Mouse (Mus musculus) fat pad, adult 2 months (tissue): ENCODE measurements around the gene Pogz.

Source experiments
- DNase-seq: peaks from one replicate; pipeline ENCODE4 v3.0.0-alpha.2; 2011; ENCODE audit warnings: low read depth, low spot score; ENCODE audit errors: extremely low read depth

Gene Pogz

GRCm38 (mm10) chr3:94837183-94837890 is at the start of gene Pogz:
TSS of gene Pogz (plus strand) at chr3:94837567.
- peak; percentile 80 for DNase-seq

DNA sequence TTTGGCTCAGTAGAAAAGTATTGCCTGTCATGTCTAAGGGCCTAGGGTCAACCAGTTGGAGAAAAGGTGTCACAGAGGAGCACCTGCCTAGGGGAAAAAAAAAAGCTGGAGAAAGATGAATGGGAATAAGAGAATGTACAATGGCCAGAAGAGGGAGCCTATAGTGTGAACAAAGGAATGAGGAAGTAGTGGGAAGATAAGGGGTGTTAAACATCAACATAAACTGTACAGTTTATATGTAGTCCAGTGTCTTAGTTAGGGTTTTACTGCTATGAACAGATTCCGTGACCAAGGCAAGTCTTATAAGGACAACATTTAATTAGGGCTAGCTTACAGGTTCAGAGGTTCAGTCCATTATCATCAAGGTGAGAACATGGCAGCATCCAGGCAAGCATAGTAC is 48.3 kb upstream of the Pogz start:
- DNase-seq, result no peak

- DNase-seq, result no peak
Measured at GRCm38 (mm10) chr3:94789516-94789915, 47.9 kb upstream of the Pogz start.

DNA sequence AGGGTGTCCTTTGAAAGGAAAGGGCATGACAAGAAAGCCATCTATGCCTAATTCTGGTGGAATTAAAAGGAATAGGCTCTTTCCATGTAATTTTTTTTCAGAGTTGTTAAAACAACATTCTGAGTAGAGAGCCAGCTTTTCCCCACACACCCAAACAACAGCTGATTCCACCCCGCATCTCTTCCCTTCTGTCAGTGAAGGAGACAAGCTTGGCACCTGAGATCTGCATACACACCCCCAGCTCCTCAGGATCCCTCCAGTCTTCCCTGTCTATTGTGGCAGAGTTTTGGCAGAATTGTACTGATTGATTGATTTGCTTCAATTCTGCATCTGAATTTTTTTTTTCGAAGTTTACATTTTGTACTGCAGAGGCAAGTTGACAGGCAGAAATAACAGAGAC is 45.1 kb upstream of the Pogz start:
- DNase-seq, result no peak

DNA sequence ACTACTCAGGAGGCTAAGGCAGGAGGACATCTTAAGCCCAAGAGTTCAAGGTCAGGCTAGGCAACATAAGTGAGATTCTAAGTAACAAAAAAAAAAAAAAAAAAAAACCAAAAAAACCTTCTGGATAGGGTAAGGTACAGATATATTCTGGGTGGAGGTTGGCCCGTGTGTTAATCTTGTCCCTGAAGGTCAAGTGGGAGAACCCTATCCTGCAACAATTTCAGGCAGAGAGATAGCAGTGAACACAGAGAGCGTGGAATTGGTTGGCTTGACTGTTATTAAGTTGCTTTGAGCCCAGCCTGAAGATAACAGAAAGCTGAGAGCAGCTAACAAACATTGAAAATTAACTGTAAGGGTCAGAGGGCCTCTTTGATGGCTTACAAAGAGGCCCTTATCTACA is 43.7 kb upstream of the Pogz start:
- no peak for DNase-seq

GRCm38 (mm10) chr3:94794359-94794758 is 43.0 kb upstream of the Pogz start:
- DNase-seq, result no peak

- DNase-seq, result no peak
Measured at GRCm38 (mm10) chr3:94795596-94796140, 41.7 kb upstream of the Pogz start.

- DNase-seq, result no peak
Measured at GRCm38 (mm10) chr3:94796181-94796580, 41.2 kb upstream of the Pogz start.

GRCm38 (mm10) chr3:94804146-94804545 is 33.2 kb upstream of the Pogz start:
- DNase-seq, result no peak

- no peak for DNase-seq
Measured at GRCm38 (mm10) chr3:94804976-94805375, 32.4 kb upstream of the Pogz start.

GRCm38 (mm10) chr3:94808296-94808695 is 29.1 kb upstream of the Pogz start:
- DNase-seq, result no peak

DNA sequence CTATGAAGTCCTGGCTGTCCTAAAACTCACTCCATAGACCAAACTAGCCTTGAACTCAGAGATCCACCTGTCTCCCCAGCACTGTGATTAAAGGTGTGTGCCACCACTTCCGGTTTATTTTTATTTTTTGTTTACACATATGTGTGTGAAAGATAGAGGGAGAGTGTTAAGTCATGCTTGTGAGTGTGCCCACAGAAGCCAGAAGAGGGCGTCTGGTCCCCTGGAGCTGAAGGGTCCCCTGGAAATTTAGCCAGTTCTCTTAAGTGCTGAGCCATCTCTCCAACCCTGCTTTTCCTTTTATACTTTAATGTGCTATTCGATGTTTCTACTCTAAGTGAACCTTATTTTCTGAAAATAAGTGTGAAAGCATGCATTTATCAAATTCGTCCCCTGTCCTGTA is 25.7 kb upstream of the Pogz start:
- DNase-seq, result no peak

DNA sequence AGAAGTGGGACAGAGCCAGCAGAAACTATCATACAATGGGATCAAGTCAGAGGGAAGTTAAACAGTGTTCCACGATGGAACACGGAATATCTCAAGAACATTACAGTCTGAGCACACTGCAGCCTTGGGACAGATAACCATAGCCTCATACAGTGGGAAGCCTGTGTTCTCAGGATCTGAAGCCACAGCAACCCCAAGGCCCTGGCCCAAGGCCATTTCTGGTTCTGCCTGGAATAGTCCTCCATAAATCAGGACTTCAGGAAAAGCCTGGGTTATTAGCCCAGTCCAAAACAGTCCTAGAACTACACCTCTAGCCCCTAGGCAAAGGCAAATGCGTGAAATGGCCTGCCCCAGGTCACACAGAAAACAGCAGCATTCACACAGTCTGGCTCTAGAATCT is 23.7 kb upstream of the Pogz start:
- DNase-seq, result no peak

DNA sequence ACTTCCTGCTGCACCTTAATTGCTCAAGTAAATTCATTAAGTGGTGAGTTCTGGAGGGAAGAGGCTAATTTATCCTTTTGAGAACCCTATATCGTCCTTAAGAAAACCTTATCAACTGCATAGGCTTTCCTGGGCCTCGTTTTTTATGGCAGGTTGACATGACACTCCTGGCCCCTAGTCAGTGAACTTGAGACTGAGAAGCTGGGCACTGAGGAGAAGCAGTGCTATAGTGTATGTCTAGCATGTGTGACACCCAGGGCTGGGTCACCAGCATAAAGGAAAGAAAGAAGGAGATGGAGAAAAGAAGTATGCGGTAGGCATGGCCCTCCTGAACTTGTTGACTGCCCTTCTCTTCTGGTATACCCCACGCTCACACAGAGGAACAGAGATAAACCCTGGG is 23.3 kb upstream of the Pogz start:
- no peak for DNase-seq

DNA sequence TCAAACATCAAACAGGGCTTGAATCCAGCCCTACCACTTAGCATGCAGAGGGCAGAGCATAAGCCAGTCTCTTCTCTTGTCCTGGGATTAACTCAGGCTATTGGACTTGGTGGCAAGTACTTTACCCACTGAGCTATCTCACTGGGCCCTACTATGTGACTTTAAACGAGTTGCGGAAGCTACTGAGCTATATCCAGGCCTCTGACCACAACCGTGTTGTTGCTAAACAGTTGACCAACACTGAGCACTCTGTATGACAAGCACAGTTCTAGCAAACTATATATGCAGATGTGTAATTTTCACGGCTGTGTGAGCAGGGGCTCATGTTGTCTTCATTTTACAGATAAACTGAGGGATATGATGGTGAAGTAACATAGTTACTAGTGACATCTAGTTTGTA is 22.7 kb upstream of the Pogz start:
- DNase-seq, result no peak

GRCm38 (mm10) chr3:94815603-94816002 is 21.8 kb upstream of the Pogz start:
- DNase-seq, result no peak

DNA sequence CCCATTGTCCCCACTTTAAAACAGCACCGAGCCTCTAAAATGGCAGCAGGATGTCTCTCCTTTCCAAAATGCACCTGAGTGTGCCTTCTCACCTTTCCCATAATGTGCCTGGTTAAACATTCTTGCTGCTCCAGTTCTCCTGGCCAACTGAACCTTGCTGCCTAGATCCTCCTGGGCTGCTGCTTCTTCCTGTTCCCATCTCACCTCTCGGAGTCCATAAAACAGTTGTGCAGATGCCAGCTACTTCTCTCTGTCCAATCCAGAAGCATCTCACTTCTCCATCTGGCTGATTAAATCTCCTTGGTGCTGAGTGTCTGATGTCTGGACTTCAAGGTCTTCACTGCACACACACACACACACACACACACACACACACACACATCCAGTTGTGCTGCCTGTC is 19.6 kb upstream of the Pogz start:
- DNase-seq, result no peak

- no peak for DNase-seq
Measured at GRCm38 (mm10) chr3:94819452-94820425, 17.6 kb upstream of the Pogz start.

GRCm38 (mm10) chr3:94821008-94821638 is 16.2 kb upstream of the Pogz start:
- DNase-seq, result no peak

GRCm38 (mm10) chr3:94822082-94822481 is 15.3 kb upstream of the Pogz start:
- DNase-seq, result no peak

- DNase-seq, result no peak
Measured at GRCm38 (mm10) chr3:94824110-94824509, 13.3 kb upstream of the Pogz start.
